Mouse (Mus musculus) gastrocnemius, postnatal 25 days (tissue): ENCODE results near the gene Fam240a. TPM values are rescaled to one million over a fixed set of nuclear protein-coding genes. Genes with fewer than 3 reads are reported as not detected.

ENCODE experiments used
- DNase-seq: peaks from one replicate; pipeline ENCODE4 v3.0.0; 2022
- total RNA-seq, 2 experiments: library from RNA; stranded (reverse); gene quantifications; 1 replicate in 1 of 2; 2 replicates in 1 of 2; pipeline ENCODE4 v1.2.3; 2021

The Fam240a gene
- total RNA-seq, 2 experiments from 2014 or later = 2.0 to 2.7 TPM

DNA sequence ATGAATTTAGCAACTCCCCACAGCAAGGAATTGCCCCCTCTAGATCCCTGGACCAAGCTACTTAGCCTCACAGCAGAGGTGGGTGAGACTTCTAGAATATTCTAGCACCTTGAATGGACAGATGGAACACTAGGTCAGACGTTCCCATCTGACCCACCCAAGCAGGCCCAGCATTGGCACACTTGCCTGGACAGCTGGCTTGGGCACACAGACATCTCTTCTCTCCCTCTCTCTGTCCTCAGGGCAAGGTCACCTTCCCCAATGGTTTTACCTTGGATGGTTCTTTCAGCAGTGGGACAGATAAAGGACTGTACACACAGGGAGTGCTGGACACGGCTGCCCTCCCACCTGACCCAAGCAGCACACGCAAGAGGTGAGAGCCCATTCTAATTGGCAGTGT, 24.1 kb downstream of the Fam240a start:
- no peak for DNase-seq

GRCm38 (mm10) chr9:110891077-110891828, 25.4 kb downstream of the Fam240a start:
- DNase-seq = no peak

DNA sequence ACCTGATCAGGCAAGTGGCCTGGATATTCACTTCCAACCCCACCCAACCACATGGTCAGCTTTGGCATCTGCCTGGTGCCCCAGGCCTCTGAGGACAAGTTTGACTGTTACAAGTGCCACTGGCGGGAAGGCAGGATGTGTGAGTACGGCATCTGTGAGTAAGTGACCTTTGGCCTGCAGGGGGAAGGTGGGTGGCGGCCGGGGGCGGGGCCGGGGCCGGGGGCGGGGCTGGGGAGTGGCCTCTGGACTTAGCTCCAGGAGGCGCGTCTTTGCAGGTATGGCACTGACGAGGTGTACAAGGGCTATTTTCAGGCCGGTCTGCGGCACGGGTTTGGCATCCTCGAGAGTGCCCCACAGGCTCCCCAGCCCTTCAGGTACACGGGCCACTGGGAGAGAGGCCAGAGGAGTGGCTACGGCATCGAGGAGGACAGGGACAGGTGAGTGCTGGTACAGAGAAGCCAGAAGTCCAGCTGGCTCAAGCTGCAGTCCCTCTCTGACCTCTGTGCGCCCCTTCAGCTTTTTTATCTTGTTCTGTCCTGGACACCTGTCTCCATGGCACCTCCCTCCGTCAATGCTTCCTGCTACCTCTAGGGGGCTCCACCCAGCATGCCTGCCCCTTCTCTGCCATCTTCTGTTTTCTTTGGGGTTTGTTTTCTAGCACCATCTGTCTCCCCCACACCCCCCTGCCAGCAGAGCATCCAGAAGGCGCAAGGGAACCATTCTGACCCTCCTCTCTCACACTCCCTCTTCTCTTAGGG, 26.5 kb downstream of the Fam240a start:
- DNase-seq = no peak

GRCm38 (mm10) chr9:110888935-110889334, 27.7 kb downstream of the Fam240a start:
- no peak for DNase-seq

DNA sequence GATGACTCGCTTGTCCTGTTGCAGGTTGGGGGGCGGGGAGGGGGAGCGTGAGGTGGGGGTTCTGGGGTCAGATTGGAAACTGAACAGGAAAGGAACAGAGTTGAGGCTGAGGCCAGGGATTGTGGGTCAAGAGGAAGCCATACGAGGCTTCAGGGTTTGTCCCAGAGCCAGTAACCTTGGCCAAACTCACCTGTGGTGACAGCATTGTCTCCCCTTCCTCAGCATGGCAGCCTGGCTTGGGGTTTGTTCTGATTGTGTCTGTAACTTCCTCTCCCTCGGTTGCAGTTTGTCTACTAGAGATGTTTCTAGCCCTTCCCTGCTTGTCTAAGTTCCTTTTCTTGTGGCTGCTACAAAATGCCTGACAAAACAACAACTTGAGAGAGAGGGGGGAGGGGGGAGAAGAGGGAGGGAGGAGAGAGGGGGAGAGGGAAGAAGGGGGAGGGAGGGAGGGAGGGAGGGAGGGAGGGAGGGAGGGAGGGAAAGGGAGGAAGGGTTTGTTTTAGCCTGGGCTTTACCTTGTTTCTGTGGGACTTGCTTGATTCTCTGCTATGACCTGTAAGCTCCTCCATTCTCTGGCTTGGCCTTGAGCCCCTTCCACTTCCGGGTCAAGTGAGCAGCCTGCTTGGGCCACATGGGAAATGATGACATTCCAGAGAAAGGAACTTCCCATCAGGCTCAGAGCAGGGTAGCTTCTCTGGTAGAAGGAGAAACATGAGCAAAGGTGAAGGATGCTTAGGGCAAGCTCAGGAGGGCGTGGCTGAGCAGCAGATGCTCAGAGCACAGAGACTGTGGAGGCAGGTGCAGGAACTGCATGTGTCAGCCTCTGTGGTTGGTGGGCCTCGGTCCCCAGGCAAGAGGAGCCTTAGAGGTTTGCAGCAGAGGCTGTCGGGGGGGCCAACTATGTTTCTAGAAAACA, 29.0 kb downstream of the Fam240a start:
- no peak for DNase-seq

- peak; percentile 44 for DNase-seq
Measured at GRCm38 (mm10) chr9:110881953-110882352, 34.7 kb downstream of the Fam240a start.

DNA sequence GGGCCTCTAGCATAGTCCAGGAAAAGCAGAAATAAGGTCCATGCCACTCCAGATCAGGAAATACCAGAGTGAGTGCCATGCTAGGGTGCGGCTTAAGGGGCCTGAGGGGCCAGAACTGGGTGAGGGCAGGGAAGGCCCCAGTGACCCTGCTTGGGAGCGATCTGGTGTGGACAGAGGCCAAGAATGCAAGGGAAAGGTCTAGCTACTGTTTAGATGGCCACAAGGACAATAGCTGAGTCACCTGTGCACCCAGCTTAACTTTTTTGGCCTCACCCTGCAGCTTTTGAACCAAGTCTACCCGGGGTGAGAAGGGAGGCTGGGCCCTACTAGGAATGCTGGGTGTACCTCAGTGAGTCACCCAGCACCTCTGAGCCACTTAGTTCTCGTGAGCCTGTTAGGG, 35.9 kb downstream of the Fam240a start:
- DNase-seq = no peak

GRCm38 (mm10) chr9:110879998-110880561, 36.6 kb downstream of the Fam240a start, which contains the start of gene Tmie:
Tmie (minus strand) TSS chr9:110880113.
- DNase-seq = peak; percentile 81

- DNase-seq = peak; percentile 40
Measured at GRCm38 (mm10) chr9:110879191-110879920, 37.3 kb downstream of the Fam240a start, which contains the start of gene Als2cl. Als2cl (plus strand) TSS chr9:110879870.

DNA sequence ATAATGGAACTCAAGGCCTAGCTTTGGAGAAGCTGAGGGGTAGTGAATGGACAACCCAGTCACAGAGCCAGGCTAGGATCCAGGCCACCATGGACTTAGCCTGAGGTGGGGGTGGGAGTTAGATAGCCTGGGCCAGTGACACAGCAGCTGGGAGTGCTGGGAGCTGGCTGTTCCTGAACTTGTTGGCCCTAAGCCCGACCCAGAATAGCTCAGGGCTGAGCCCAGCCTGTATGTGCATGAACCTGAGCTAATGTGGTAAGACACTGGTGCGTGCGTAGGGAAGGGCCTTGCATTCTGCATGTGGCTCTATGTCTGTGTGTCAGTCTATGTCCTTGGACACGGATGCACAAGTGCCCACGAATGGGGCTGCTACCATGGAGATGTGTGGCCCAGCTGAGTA, 38.8 kb downstream of the Fam240a start:
- DNase-seq = peak; percentile 89

DNA sequence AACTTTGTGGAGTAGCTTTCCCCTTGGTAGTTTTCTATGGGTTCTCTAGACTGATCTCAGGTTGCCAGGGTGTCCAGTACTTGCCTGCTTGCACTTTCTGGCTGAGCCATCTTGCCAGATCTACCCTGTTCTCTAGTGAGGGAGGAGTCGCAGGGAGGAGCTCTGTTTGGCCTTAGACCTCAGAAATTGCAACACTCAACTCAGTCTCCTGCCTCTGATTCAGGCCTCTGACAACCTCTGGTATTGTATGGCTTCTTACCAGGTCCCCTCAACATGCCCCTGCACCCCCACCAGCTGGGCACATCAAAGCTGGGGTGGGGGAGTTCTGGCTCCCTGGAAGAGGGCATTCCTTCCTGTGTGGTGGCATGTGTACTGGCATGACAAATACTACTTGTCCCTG, 39.3 kb downstream of the Fam240a start:
- DNase-seq = no peak

- no peak for DNase-seq
Measured at GRCm38 (mm10) chr9:110875288-110875695, 41.4 kb downstream of the Fam240a start.

- no peak for DNase-seq
Measured at GRCm38 (mm10) chr9:110874660-110875191, 41.9 kb downstream of the Fam240a start.

- no peak for DNase-seq
Measured at GRCm38 (mm10) chr9:110873681-110874659, 42.7 kb downstream of the Fam240a start.

GRCm38 (mm10) chr9:110871030-110871429, 45.6 kb downstream of the Fam240a start:
- no peak for DNase-seq
